Mouse (Mus musculus): ENCODE results near the gene Med27.

DNA sequence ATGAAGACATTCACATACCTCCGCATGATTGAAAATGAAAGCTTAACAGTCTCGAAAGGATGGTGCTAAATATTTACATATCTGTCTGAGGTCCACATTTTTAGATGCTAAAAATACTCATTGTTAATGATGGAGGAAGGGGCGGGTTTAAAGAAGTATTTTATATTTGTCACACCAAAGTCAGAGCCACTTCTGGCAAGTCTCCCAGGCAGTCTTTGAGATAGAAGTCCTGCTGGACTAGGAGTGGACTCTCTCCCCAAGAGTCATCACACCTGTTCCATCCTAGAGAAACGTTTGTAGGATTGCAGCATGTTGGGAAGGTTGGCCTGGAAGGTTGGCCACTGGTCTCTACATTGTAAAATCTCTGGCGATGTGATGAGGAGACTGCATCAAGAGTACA lies 90.5 kb downstream of the Med27 start:
- TF ChIP-seq UBTF (IDR thresholded peaks at IDR 0.05; ENCODE audit: low read depth, low read length) (no peak), EP300 (IDR thresholded peaks at IDR 0.05; ENCODE audit: low read length) (no peak), CTCF (conservative IDR thresholded peaks at IDR 0.05 in 1 of 2, IDR thresholded peaks at IDR 0.05 in 1 of 2; ENCODE audit: low read depth in 2 of 2, low read length in 2 of 2) (no peak), POLR2A (IDR thresholded peaks at IDR 0.05; ENCODE audit: low read depth, low read length) (no peak), MAFK (IDR thresholded peaks at IDR 0.05; ENCODE audit: insufficient replicate concordance, low read length) (no peak), ZC3H11A (IDR thresholded peaks at IDR 0.05; ENCODE audit: low read depth, low read length) (no peak), TCF12 (IDR thresholded peaks at IDR 0.05; ENCODE audit: low read depth, low read length) (no peak), USF2 (conservative IDR thresholded peaks at IDR 0.05; ENCODE audit: low read depth, low read length) (no peak), ZKSCAN1 (IDR thresholded peaks at IDR 0.05; ENCODE audit: borderline replicate concordance, low read depth, low read length) (no peak)

Data from CH12.LX (cell line).